Mouse (Mus musculus) frontal cortex, adult 2 months (tissue): ENCODE data around the gene 1110032F04Rik. TPM values are rescaled to one million over a fixed set of nuclear protein-coding genes. Genes with fewer than 3 reads are reported as not detected.

ENCODE experiments used
- DNase-seq, 2 experiments: peaks; one replicate each; pipeline ENCODE4 v3.0.0; 2022; ENCODE audit warnings: low spot score in 1 of 2; ENCODE audit errors: extremely low spot score in 1 of 2
- polyA plus RNA-seq: library from polyadenylated mRNA; depleted of rRNA; stranded (reverse); fragments of >200 nt; gene quantifications from 2 replicates; pipeline ENCODE4 v1.2.3, GENCODE M21; 2012; rRNA removed

The 1110032F04Rik gene
- polyA plus RNA-seq, 1 experiment = 12.0 TPM

DNA sequence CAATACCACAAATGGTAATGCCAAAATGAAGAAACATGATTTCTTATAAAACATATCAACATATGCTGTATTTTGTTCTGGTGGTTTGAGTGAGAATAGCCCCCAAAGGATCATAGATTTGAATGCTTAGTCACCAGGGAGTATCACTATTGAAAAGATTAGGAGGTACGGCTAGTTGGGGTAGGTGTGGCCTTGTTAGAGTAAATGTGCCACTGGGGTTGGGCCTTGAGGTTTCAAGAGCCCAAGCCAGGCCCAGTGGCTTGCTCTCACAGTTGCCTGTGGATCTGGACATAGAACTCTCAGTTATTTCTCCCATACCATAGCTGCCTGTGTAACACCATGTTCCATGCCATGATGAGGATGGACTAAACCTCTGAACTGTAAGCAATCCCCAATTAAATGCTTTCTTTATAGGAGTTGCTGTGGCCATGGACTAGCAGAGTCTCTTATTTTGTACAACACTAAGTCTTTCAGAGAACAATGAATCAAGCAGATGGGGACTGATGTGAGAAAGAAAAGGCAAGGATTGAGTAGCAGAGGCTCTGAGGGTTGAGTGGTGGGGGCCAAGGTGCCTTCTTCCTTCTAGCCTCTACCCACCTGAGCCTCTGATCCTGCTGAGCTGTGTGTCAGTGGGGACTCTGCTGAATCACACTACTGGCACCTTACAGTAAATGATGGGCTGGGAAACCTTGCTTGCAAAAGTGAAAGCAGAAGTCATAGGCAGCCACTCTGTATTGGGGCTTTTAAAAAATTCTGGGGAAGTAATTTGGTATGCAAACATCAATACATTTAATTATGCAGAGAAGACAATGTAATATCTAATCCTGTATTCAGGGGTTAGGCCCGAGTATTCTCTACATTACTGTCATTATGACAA is 35.8 kb downstream of the 1110032F04Rik start:
- DNase-seq = no peak

DNA sequence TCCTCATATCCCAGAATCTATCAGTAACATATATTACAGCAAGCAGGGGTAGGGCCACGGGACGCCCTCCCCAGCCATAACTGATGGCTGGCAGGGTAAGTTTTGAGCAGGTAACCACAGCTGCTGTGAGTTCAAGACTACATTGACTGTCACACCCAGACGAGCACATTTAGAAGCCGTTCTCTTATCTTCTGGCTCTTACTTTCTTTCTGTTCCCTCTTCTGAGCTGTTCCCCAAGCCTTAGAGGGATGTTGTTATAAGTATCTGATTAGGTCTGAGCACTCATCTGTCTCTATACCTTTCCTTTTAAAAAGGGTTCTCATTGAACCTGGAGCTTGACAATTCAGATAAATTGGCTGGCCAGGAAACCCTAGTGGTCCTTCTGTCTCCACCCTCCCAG is 38.1 kb downstream of the 1110032F04Rik start:
- no peak for DNase-seq

Other genes with a start within 250 kb of the 1110032F04Rik start
- gene Il12a, start 178.9 kb upstream of the 1110032F04Rik start, polyA plus RNA-seq = 4.0 and 5.5 TPM in 2 replicates
- gene Ift80, start 135.0 kb downstream of the 1110032F04Rik start, polyA plus RNA-seq = 17.1 and 17.8 TPM in 2 replicates
- 3.9 and 4.6 TPM in 2 replicates for gene Smc4, start 135.2 kb downstream of the 1110032F04Rik start, polyA plus RNA-seq
- gene Trim59, start 175.2 kb downstream of the 1110032F04Rik start, polyA plus RNA-seq = 9.4 and 10.0 TPM in 2 replicates